Mouse (Mus musculus) hindbrain, embryonic 16.5 days (tissue): ENCODE results near the gene Phip. TPM values are rescaled to one million over a fixed set of nuclear protein-coding genes. Genes with fewer than 3 reads are reported as not detected.

ENCODE experiments used
- ATAC-seq: fragments of 200-750 bp; cut with Nextera tagmentation; 2 replicates; pipeline ENCODE4 v1.8.0; 2017; ENCODE audit warnings: moderate TSS enrichment, moderate library complexity
- H3K27ac ChIP-seq: fragments of 300-500 bp; sonication (generic); 2 replicates; pipeline ENCODE4 v1.5.1; 2014; ENCODE audit warnings: low read depth, mild to moderate bottlenecking, control low read depth, low read length, moderate library complexity
- H3K27me3 ChIP-seq: fragments of 300-500 bp; sonication (generic); replicated peaks from 2 replicates; pipeline ENCODE4 v1.6.1; 2014; ENCODE audit warnings: low read length; ENCODE audit not compliant: control insufficient read depth, insufficient read depth
- H3K36me3 ChIP-seq: fragments of 300-500 bp; sonication (generic); 2 replicates; pipeline ENCODE4 v1.6.1; 2014; ENCODE audit warnings: mild to moderate bottlenecking, low read length, moderate library complexity, mixed read lengths; ENCODE audit not compliant: control insufficient read depth, insufficient read depth
- H3K4me1 ChIP-seq: fragments of 300-500 bp; sonication (generic); 2 replicates; pipeline ENCODE4 v1.6.1; 2014; ENCODE audit warnings: low read depth, low read length; ENCODE audit not compliant: control insufficient read depth, insufficient read depth
- H3K4me2 ChIP-seq: fragments of 300-500 bp; sonication (generic); 2 replicates; pipeline ENCODE4 v1.6.1; 2014; ENCODE audit warnings: mild to moderate bottlenecking, low read length, control low read depth, moderate library complexity
- H3K4me3 ChIP-seq: fragments of 300-500 bp; sonication (generic); 2 replicates; pipeline ENCODE4 v1.5.1; 2014; ENCODE audit warnings: mild to moderate bottlenecking, low read length, control low read depth, moderate library complexity
- H3K9ac ChIP-seq: fragments of 300-500 bp; sonication (generic); 2 replicates; pipeline ENCODE4 v1.6.1; 2014; ENCODE audit warnings: low read depth, mild to moderate bottlenecking, control low read depth, low read length, moderate library complexity
- H3K9me3 ChIP-seq: fragments of 300-500 bp; sonication (generic); 2 replicates; pipeline ENCODE4 v1.6.1; 2014; ENCODE audit warnings: mild to moderate bottlenecking, low read length, moderate library complexity; ENCODE audit not compliant: control insufficient read depth
- WGBS: fragments of 180-500 bp; shearing (Covaris S2); extraction: QIAGEN DNeasy Blood & Tissue Kit; methylation state at CpG from one replicate; pipeline ENCODE4 v1.1.7; 2014; 5-methylcytosine and 5-hydroxymethylcytosine counted together
- polyA plus RNA-seq: library from polyadenylated mRNA; unstranded; fragments of >200 nt; fragmentation: Nextera tagmentation; extraction: Ambion mirVana; gene quantifications from 2 replicates; pipeline ENCODE4 v1.2.1, GENCODE M21; 2015

Gene Phip
- polyA plus RNA-seq, 1 experiment from 2014 or later: 70.0 TPM

GRCm38 (mm10) chr9:82907246-82907645 is 68.1 kb downstream of the Phip start:
- WGBS: 92% methylated on average over 7 of the region's 7 CpGs
- Histone ChIP-seq H3K9ac (no peak overlapping the region), H3K4me3 (no peak overlapping the region), H3K9me3 (no peaks in the 10 kb centered on the region), H3K27ac (no peak overlapping the region), H3K4me2 (no peak overlapping the region), H3K4me1 (no peaks in the 10 kb centered on the region), H3K36me3 (peaks cover 17% of the 10 kb centered on the region), H3K27me3 (no peaks in the 10 kb centered on the region)
- ATAC-seq: no peak

GRCm38 (mm10) chr9:82888645-82889044 is 86.7 kb downstream of the Phip start:
- ATAC-seq: no peak
- no peak overlapping the region for H3K27ac ChIP-seq
- no peak overlapping the region for H3K4me3 ChIP-seq
- H3K4me2 ChIP-seq: no peak overlapping the region
- H3K27me3 ChIP-seq: no peaks in the 10 kb centered on the region
- no peaks in the 10 kb centered on the region for H3K9me3 ChIP-seq
- no peak overlapping the region for H3K9ac ChIP-seq
- peaks cover 23% of the 10 kb centered on the region for H3K36me3 ChIP-seq
- H3K4me1 ChIP-seq: no peaks in the 10 kb centered on the region

- Histone ChIP-seq H3K27ac (no peak overlapping the region), H3K36me3 (peaks cover 23% of the 10 kb centered on the region), H3K4me1 (no peaks in the 10 kb centered on the region), H3K9me3 (no peaks in the 10 kb centered on the region), H3K4me3 (no peak overlapping the region), H3K9ac (no peak overlapping the region), H3K27me3 (no peaks in the 10 kb centered on the region), H3K4me2 (no peak overlapping the region)
- ATAC-seq: no peak
Observed at GRCm38 (mm10) chr9:82884177-82884576, 91.1 kb downstream of the Phip start.

DNA sequence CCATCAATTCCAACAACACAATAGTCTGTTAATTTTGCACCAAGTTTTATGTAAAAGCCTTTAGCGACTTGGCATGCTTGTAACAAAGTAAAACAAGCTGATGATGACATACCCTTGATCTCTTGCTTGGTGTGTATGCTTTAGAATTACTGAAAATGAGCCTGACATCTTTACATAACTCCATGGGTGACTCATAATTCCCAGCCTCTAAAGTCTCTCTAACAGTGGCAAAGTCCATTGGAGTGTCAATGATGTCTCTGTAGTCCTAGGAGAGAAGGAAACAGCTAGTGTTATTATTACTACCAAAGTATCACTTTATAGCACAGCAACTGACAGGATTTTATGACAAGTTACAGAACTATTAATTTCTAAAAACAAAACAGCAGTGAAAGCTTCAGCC is 98.2 kb downstream of the Phip start:
- WGBS: 91% methylated on average over 1 of the region's 1 CpGs
- no peak for ATAC-seq
- Histone ChIP-seq H3K9ac (no peak overlapping the region), H3K9me3 (no peaks in the 10 kb centered on the region), H3K27ac (no peak overlapping the region), H3K4me3 (no peak overlapping the region), H3K4me1 (no peaks in the 10 kb centered on the region), H3K4me2 (no peak overlapping the region), H3K36me3 (peaks cover 27% of the 10 kb centered on the region), H3K27me3 (no peaks in the 10 kb centered on the region)

DNA sequence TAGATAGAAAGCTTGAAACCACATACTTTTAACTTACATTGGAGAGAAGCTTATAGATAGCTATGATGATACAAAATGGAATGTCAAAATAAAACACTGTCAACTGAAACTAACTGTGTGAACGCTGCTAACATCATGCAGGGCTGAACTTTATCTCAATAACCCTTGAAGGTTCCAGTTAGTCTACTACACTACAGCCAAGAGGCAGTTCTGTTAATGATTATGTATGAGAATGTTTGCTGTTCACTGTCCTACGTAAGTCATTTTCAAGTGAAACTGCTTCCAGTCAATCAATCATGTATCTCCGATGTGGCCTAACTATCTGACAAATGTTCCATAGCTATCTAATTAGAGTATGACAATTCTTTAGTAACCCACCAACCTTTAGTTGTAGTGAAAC is 107.6 kb downstream of the Phip start:
- Histone ChIP-seq H3K4me3 (no peak overlapping the region), H3K36me3 (peaks cover 8% of the 10 kb centered on the region), H3K4me2 (no peak overlapping the region), H3K9ac (no peak overlapping the region), H3K27me3 (no peaks in the 10 kb centered on the region), H3K27ac (no peak overlapping the region), H3K4me1 (no peaks in the 10 kb centered on the region), H3K9me3 (no peaks in the 10 kb centered on the region)
- ATAC-seq: no peak
- WGBS: 66% methylated on average over 3 of the region's 3 CpGs

GRCm38 (mm10) chr9:82866121-82866520 is 109.2 kb downstream of the Phip start:
- Histone ChIP-seq H3K4me2 (no peak overlapping the region), H3K36me3 (peaks cover 2% of the 10 kb centered on the region), H3K4me1 (no peaks in the 10 kb centered on the region), H3K4me3 (no peak overlapping the region), H3K27me3 (no peaks in the 10 kb centered on the region), H3K9me3 (no peaks in the 10 kb centered on the region), H3K9ac (no peak overlapping the region), H3K27ac (no peak overlapping the region)
- WGBS: 69% methylated on average over 1 of the region's 1 CpGs
- no peak for ATAC-seq

GRCm38 (mm10) chr9:82861775-82862430 is 113.4 kb downstream of the Phip start:
- Histone ChIP-seq H3K4me1 (no peaks in the 10 kb centered on the region), H3K36me3 (no peaks in the 10 kb centered on the region), H3K9me3 (no peaks in the 10 kb centered on the region), H3K27me3 (no peaks in the 10 kb centered on the region), H3K27ac (no peak overlapping the region), H3K4me2 (no peak overlapping the region), H3K9ac (no peak overlapping the region), H3K4me3 (no peak overlapping the region)
- WGBS: 87% methylated on average over 3 of the region's 3 CpGs
- no peak for ATAC-seq

- H3K27ac ChIP-seq: no peak overlapping the region
- no peak overlapping the region for H3K4me3 ChIP-seq
- H3K4me1 ChIP-seq: no peaks in the 10 kb centered on the region
- no peaks in the 10 kb centered on the region for H3K36me3 ChIP-seq
- WGBS: 86% methylated on average over 4 of the region's 4 CpGs
- no peak overlapping the region for H3K9ac ChIP-seq
- no peak for ATAC-seq
- no peaks in the 10 kb centered on the region for H3K27me3 ChIP-seq
- no peak overlapping the region for H3K4me2 ChIP-seq
- H3K9me3 ChIP-seq: no peaks in the 10 kb centered on the region
Observed at GRCm38 (mm10) chr9:82861316-82861715, 114.0 kb downstream of the Phip start.

DNA sequence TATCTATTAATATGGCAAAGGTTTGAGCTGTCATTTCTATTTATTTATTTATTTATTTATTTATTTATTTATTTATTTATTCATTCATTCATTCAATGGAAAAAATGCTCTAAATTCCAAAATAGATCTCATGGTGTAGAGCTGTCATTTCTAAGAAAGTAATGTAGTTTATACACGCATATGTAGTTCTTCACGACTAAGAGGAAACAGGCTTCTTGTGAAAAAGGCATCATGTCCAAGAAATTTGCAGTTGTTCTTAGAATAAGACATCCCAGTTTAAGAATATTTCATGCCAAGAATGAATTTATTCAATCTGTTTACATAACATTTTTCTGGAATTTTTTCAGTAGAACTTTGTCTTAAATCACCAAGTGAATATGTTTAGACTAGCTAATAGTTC is 114.5 kb downstream of the Phip start:
- no peaks in the 10 kb centered on the region for H3K27me3 ChIP-seq
- H3K4me1 ChIP-seq: no peaks in the 10 kb centered on the region
- no peak overlapping the region for H3K27ac ChIP-seq
- no peaks in the 10 kb centered on the region for H3K9me3 ChIP-seq
- no peaks in the 10 kb centered on the region for H3K36me3 ChIP-seq
- no peak overlapping the region for H3K9ac ChIP-seq
- 93% methylated on average over 2 of the region's 2 CpGs for WGBS
- H3K4me3 ChIP-seq: no peak overlapping the region
- ATAC-seq: no peak
- H3K4me2 ChIP-seq: no peak overlapping the region

GRCm38 (mm10) chr9:82856241-82856640 is 119.1 kb downstream of the Phip start:
- Histone ChIP-seq H3K27ac (no peak overlapping the region), H3K4me2 (no peak overlapping the region), H3K4me1 (no peaks in the 10 kb centered on the region), H3K4me3 (no peak overlapping the region), H3K9me3 (no peaks in the 10 kb centered on the region), H3K36me3 (no peaks in the 10 kb centered on the region), H3K9ac (no peak overlapping the region), H3K27me3 (no peaks in the 10 kb centered on the region)
- 84% methylated on average over 4 of the region's 4 CpGs for WGBS
- ATAC-seq: no peak
